Mouse (Mus musculus): Measurements from ENCODE around the gene Pfdn6.

The Pfdn6 gene

DNA sequence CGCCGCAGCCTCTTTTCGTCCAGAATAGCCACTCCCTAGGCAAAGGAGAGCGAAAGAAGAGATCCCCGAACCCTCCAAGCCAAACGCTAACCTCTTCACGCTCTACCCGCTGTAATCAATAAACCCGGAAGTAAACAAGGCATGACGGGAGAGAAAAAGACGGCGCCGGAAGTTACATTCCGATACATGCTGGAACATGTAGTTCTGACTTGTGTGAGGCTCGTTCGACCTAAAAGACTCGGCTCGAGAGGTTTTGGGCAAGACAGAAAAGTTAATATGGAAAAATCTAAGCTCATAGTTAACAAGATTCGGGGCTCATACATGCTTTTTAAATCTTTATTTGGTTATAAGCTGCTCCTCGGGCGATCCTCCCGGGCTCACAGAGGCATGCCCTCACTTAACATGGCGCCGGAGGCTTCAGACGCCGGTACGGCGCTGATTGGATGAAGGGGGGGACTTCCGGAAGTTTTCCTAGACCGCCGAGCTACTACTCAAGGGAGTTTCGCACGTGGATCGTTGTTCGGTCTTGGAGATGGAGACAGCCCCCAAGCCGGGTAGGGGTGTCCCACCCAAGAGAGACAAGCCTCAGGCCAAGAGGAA lies at the start of gene Pfdn6, which contains the start of gene Wdr46:
Pfdn6 (minus strand) TSS at position 138 of the 600 bp plus-strand sequence.
Wdr46 (plus strand) TSS at position 455 of the 600 bp plus-strand sequence.
- peak; percentile 88 for DNase-seq

DNA sequence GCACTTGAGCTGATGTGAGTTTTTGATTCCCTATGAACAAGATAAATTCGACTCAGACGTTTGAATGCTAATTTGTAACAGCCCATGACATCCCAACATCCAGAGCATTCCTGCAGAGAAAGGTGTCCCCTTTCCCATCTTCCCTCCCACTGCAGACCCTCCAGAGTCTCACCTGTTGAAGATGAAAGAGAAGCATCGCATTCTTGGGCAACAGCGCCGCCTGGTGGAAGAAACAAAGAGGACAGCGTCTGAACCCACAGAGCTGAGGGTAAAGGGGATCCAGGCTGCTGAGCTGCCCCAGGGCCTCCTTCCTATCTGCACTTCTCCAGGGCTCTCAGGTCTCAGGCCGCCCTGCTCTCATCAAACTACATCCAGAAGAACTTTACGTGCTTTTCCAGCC lies 42.0 kb upstream of the Pfdn6 start:
- DNase-seq: peak; percentile 76

- peak; percentile 87 for DNase-seq
These were observed 41.2 kb upstream of the Pfdn6 start for GRCm38 (mm10) chr17:33981192-33981909.

DNA sequence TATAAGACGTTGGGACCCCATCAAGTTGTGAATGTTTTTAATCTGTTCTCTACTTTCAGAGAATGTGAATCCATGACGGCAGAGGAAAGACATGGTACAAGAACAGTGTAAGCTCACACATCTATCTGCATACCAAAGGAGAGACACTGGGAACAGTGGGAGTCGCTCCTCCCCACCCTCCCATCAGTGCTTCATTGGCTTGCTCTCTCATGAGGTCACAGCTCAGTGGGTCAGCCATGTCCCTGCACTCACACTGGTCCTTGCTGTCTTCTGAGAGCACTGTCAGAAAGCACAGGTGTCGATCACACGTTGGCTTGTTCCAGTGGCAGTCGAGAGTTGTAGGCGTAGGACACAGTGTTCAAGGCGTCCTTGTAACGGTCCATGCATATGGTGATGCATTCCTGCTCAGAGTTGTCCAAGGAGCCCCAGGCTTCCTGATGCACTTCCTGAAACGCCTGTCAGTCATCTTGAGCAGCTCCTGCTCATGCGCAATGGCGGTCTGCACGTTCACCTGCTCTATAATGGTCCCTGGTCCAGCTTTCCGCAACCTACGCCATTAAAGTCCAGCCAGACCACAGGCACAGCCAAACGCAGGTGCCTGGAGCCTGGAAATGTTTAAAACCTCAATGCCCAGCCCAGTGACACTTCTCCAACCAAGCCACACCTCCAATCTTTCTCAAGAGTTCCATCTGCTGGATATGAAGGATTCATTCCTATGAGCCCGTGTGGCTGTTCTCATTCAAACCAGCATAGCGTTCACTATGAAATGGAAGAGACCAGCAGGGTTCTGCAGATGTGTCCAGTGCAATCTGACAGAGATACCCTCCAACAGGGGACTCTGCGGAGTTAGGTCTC lies 40.3 kb upstream of the Pfdn6 start:
- DNase-seq: no peak

DNA sequence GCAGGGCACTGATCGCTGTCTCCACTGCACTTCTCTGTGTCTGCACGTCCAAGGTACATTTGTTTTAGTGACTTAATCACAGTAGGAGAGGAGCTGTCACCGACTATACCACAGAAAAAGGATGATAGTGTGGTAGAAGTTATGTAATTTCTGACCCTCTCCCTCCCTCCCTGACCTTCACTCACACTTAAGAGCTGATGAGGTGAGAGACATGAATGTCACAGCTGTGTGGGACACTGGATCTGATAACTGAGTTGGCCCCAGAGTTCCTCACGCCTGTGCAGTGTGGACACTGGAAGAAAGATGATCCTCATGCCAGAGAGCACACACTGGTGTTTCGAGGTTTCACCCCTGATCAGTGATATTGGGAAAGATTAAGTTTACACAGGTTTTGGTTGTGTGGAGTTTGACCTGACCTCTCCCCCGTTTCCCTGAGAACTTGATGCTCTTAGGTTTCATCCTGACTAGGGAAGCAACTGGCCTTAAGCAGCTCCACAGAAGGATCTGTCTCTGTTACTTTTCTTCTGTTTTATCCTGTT lies 39.4 kb upstream of the Pfdn6 start:
- DNase-seq: no peak

- peak; percentile 74 for DNase-seq
These were observed 38.5 kb upstream of the Pfdn6 start for GRCm38 (mm10) chr17:33978631-33979031.

GRCm38 (mm10) chr17:33977861-33978557 lies 37.9 kb upstream of the Pfdn6 start:
- no peak for DNase-seq

GRCm38 (mm10) chr17:33973572-33973971 lies 33.4 kb upstream of the Pfdn6 start:
- no peak for DNase-seq

GRCm38 (mm10) chr17:33972691-33973090 lies 32.5 kb upstream of the Pfdn6 start:
- DNase-seq: no peak

DNA sequence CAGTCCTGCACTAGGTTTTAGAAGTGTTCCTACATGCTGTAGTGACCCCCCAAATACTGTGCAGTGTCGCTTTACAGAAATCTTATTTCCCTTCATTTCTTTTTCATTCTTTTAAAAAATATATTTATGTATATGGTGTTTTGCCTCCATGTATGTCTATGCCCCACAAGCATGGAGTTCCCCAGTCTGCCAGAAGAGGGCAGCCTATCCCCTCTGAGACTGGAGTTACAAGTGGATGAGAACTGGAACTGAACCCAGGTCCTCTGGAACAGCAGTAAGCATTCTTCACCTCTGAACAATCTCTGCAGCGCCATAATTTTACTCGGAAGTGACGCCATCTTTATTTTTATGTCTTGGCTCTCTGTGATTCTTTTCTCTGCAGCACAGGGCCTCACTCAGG lies 29.3 kb upstream of the Pfdn6 start:
- DNase-seq: no peak

- DNase-seq: peak; percentile 58
These were observed 28.8 kb upstream of the Pfdn6 start for GRCm38 (mm10) chr17:33968927-33969326.

DNA sequence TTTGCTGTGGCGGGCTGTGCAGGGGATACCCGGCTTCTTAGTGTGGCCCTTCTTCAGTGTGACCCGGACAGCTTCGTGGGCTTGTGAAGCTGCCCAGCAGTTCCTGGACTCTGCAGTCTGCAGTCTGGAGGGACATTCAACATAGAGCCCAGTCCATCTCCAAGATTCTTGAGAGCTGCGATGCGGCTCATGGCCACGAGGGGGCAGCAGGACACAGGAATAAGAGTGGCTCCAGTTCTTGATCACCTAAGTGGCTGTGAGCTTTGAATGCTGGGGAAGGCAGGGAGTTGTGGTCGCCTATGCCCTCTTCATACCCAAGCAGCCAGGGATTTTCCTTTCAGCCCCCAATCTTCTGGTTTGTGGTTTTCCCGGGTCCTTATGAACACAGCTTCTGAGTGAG lies 28.3 kb upstream of the Pfdn6 start:
- peak; percentile 84 for DNase-seq

GRCm38 (mm10) chr17:33965846-33966550 lies 25.9 kb upstream of the Pfdn6 start:
- no peak for DNase-seq

DNA sequence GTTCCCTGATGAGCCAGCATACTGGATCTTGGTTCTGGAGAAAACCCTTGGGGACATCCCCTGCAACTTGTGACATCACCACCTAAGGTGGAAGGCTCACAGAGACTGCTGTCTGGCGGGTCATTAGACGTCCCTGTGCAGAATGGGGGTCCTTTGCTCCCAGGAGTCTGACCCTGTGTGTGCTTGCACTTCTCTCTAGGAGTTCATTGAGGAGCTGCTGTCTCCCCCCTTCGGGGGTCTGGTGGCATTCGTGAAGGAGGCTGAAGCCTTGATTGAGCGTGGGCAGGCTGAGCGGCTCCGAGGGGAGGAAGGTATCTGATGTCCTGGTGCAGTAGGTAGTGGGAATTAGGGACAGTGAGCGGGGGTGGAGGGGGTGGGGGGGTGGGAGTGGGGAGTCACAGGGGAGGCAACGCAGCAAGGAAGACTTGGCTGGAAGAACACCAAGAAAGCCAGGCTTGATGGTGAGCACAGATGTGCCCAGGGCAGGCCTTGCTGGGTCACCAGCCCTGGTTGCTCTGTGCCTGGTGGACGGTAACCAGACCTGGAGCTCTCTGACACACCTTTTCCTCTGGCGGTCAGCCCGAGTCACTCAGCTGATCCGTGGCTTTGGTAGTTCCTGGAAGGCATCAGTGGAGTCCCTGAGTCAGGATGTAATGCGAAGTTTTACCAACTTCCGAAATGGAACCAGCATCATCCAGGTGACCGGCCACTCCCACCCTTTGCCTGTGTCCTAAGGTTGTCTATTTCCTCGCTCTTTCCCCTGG lies 25.1 kb upstream of the Pfdn6 start:
- DNase-seq: no peak

GRCm38 (mm10) chr17:33962876-33963275 lies 22.7 kb upstream of the Pfdn6 start:
- DNase-seq: no peak

GRCm38 (mm10) chr17:33959948-33960347 lies 19.8 kb upstream of the Pfdn6 start:
- no peak for DNase-seq

GRCm38 (mm10) chr17:33959135-33959534 lies 19.0 kb upstream of the Pfdn6 start:
- DNase-seq: no peak

DNA sequence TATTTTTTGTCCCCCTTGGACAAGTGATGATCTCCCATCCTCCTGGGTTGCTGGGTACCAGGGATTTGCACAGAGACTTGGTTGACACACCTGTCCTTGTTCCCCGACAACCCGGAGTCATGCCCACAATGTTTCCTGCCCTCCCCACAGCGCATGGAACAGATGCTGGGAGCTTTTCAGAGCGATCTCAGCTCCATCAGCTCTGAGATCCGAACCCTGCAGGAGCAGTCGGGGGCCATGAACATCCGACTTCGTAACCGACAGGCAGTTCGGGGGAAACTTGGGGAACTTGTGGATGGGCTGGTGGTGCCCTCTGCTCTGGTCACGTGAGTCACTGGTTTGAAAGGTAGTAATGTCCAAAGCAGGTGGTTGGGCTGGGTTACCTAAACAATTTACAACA lies 18.3 kb upstream of the Pfdn6 start:
- no peak for DNase-seq

- DNase-seq: no peak
These were observed 17.4 kb upstream of the Pfdn6 start for GRCm38 (mm10) chr17:33957493-33957892.

GRCm38 (mm10) chr17:33956336-33956735 lies 16.2 kb upstream of the Pfdn6 start:
- DNase-seq: no peak

- DNase-seq: peak; percentile 97
These were observed 15.5 kb upstream of the Pfdn6 start, which contains the start of the genes Vps52 and Rps18 for GRCm38 (mm10) chr17:33955555-33956214. Gene Vps52 (plus strand): TSS chr17:33955812. Gene Rps18 (minus strand): TSS chr17:33956001.

Data from lung, postnatal 14 days (tissue).